Mouse (Mus musculus): ENCODE results near the gene Tln2. TPM values are rescaled to one million over a fixed set of nuclear protein-coding genes. Genes with fewer than 3 reads are reported as not detected.
"Not testable (repeated sequence)": the region's sequence is repeated elsewhere in the genome, so short reads cannot be mapped to it uniquely, and the experiment has no call there.

Gene Tln2
- polyA plus RNA-seq, 1 experiment from 2014 or later = 19.3 TPM

GRCm38 (mm10) chr9:67281812-67282211 is 277.7 kb downstream of the Tln2 start:
- no peaks in the 10 kb centered on the region for H3K9me3 ChIP-seq (ENCODE audit: control insufficient read depth, low read length)
- 85% methylated on average over 6 of the region's 6 CpGs for WGBS
- H3K27ac ChIP-seq (replicated peaks; ENCODE audit: low read depth, low read length) = no peak overlapping the region
- H3K4me3 ChIP-seq (replicated peaks; ENCODE audit: low read depth, low read length) = no peak overlapping the region
- H3K36me3 ChIP-seq (ENCODE audit: control insufficient read depth, insufficient read depth, low read length) = no peaks in the 10 kb centered on the region
- H3K27me3 ChIP-seq (ENCODE audit: control insufficient read depth, insufficient read depth, low read length) = no peaks in the 10 kb centered on the region
- H3K4me1 ChIP-seq (ENCODE audit: control insufficient read depth, insufficient read depth, low read length) = no peaks in the 10 kb centered on the region
- no peak for ATAC-seq (ENCODE audit: low FRiP score, low TSS enrichment)
- no peak overlapping the region for H3K4me2 ChIP-seq (ENCODE audit: low read length)
- DNase-seq = no peak
- H3K9ac ChIP-seq (replicated peaks; ENCODE audit: low read length) = no peak overlapping the region

GRCm38 (mm10) chr9:67280311-67280710 is 279.2 kb downstream of the Tln2 start:
- H3K9me3 ChIP-seq (ENCODE audit: control insufficient read depth, low read length); H3K9ac ChIP-seq (replicated peaks; ENCODE audit: low read length); H3K36me3 ChIP-seq (ENCODE audit: control insufficient read depth, insufficient read depth, low read length); H3K4me1 ChIP-seq (ENCODE audit: control insufficient read depth, insufficient read depth, low read length); H3K27me3 ChIP-seq (ENCODE audit: control insufficient read depth, insufficient read depth, low read length); H3K4me3 ChIP-seq (replicated peaks; ENCODE audit: low read depth, low read length); ATAC-seq (ENCODE audit: low FRiP score, low TSS enrichment); H3K4me2 ChIP-seq (ENCODE audit: low read length); DNase-seq; H3K27ac ChIP-seq (replicated peaks; ENCODE audit: low read depth, low read length): not testable (repeated sequence)

- H3K36me3 ChIP-seq (ENCODE audit: control insufficient read depth, insufficient read depth, low read length) = no peaks in the 10 kb centered on the region
- H3K4me1 ChIP-seq (ENCODE audit: control insufficient read depth, insufficient read depth, low read length) = no peaks in the 10 kb centered on the region
- no peaks in the 10 kb centered on the region for H3K9me3 ChIP-seq (ENCODE audit: control insufficient read depth, low read length)
- H3K27ac ChIP-seq (replicated peaks; ENCODE audit: low read depth, low read length) = no peak overlapping the region
- H3K4me2 ChIP-seq (ENCODE audit: low read length) = no peak overlapping the region
- ATAC-seq (ENCODE audit: low FRiP score, low TSS enrichment) (no peak), DNase-seq (no peak)
- no peaks in the 10 kb centered on the region for H3K27me3 ChIP-seq (ENCODE audit: control insufficient read depth, insufficient read depth, low read length)
- no peak overlapping the region for H3K9ac ChIP-seq (replicated peaks; ENCODE audit: low read length)
- 92% methylated on average over 6 of the region's 6 CpGs for WGBS
- H3K4me3 ChIP-seq (replicated peaks; ENCODE audit: low read depth, low read length) = no peak overlapping the region
Measured at GRCm38 (mm10) chr9:67276446-67276845, 283.1 kb downstream of the Tln2 start.

- Histone ChIP-seq H3K4me1 (ENCODE audit: control insufficient read depth, insufficient read depth, low read length) (no peaks in the 10 kb centered on the region), H3K36me3 (ENCODE audit: control insufficient read depth, insufficient read depth, low read length) (no peaks in the 10 kb centered on the region), H3K9ac (replicated peaks; ENCODE audit: low read length) (no peak overlapping the region), H3K27ac (replicated peaks; ENCODE audit: low read depth, low read length) (no peak overlapping the region), H3K9me3 (ENCODE audit: control insufficient read depth, low read length) (no peaks in the 10 kb centered on the region), H3K4me3 (replicated peaks; ENCODE audit: low read depth, low read length) (no peak overlapping the region), H3K27me3 (ENCODE audit: control insufficient read depth, insufficient read depth, low read length) (no peaks in the 10 kb centered on the region), H3K4me2 (ENCODE audit: low read length) (no peak overlapping the region)
- DNase-seq (no peak), ATAC-seq (ENCODE audit: low FRiP score, low TSS enrichment) (no peak)
- 48% methylated on average over 3 of the region's 3 CpGs for WGBS
Measured at GRCm38 (mm10) chr9:67274296-67274695, 285.2 kb downstream of the Tln2 start.

- Histone ChIP-seq H3K4me2 (ENCODE audit: low read length) (no peak overlapping the region), H3K9ac (replicated peaks; ENCODE audit: low read length) (no peak overlapping the region), H3K27ac (replicated peaks; ENCODE audit: low read depth, low read length) (no peak overlapping the region), H3K36me3 (ENCODE audit: control insufficient read depth, insufficient read depth, low read length) (no peaks in the 10 kb centered on the region), H3K27me3 (ENCODE audit: control insufficient read depth, insufficient read depth, low read length) (no peaks in the 10 kb centered on the region), H3K4me1 (ENCODE audit: control insufficient read depth, insufficient read depth, low read length) (no peaks in the 10 kb centered on the region), H3K4me3 (replicated peaks; ENCODE audit: low read depth, low read length) (no peak overlapping the region), H3K9me3 (ENCODE audit: control insufficient read depth, low read length) (no peaks in the 10 kb centered on the region)
- DNase-seq = no peak
- ATAC-seq (ENCODE audit: low FRiP score, low TSS enrichment) = no peak
Measured at GRCm38 (mm10) chr9:67273362-67273761, 286.1 kb downstream of the Tln2 start.

GRCm38 (mm10) chr9:67270734-67271133 is 288.8 kb downstream of the Tln2 start:
- no peaks in the 10 kb centered on the region for H3K9me3 ChIP-seq (ENCODE audit: control insufficient read depth, low read length)
- ATAC-seq (ENCODE audit: low FRiP score, low TSS enrichment) (no peak), DNase-seq (no peak)
- no peak overlapping the region for H3K4me3 ChIP-seq (replicated peaks; ENCODE audit: low read depth, low read length)
- no peaks in the 10 kb centered on the region for H3K36me3 ChIP-seq (ENCODE audit: control insufficient read depth, insufficient read depth, low read length)
- no peaks in the 10 kb centered on the region for H3K27me3 ChIP-seq (ENCODE audit: control insufficient read depth, insufficient read depth, low read length)
- no peak overlapping the region for H3K9ac ChIP-seq (replicated peaks; ENCODE audit: low read length)
- no peak overlapping the region for H3K4me2 ChIP-seq (ENCODE audit: low read length)
- H3K4me1 ChIP-seq (ENCODE audit: control insufficient read depth, insufficient read depth, low read length) = no peaks in the 10 kb centered on the region
- no peak overlapping the region for H3K27ac ChIP-seq (replicated peaks; ENCODE audit: low read depth, low read length)
- WGBS = 86% methylated on average over 7 of the region's 7 CpGs

GRCm38 (mm10) chr9:67270061-67270595 is 289.4 kb downstream of the Tln2 start:
- 86% methylated on average over 7 of the region's 7 CpGs for WGBS
- Histone ChIP-seq H3K9me3 (ENCODE audit: control insufficient read depth, low read length) (no peaks in the 10 kb centered on the region), H3K36me3 (ENCODE audit: control insufficient read depth, insufficient read depth, low read length) (no peaks in the 10 kb centered on the region), H3K9ac (replicated peaks; ENCODE audit: low read length) (no peak overlapping the region), H3K4me2 (ENCODE audit: low read length) (no peak overlapping the region), H3K4me3 (replicated peaks; ENCODE audit: low read depth, low read length) (no peak overlapping the region), H3K27me3 (ENCODE audit: control insufficient read depth, insufficient read depth, low read length) (no peaks in the 10 kb centered on the region), H3K4me1 (ENCODE audit: control insufficient read depth, insufficient read depth, low read length) (0 out of 2 replicates have a peak, but pooled peaks cover 3% of the 10 kb centered on the region), H3K27ac (replicated peaks; ENCODE audit: low read depth, low read length) (no peak overlapping the region)
- no peak for ATAC-seq (ENCODE audit: low FRiP score, low TSS enrichment)
- DNase-seq = no peak

GRCm38 (mm10) chr9:67267276-67267990 is 292.1 kb downstream of the Tln2 start:
- Histone ChIP-seq H3K36me3 (ENCODE audit: control insufficient read depth, insufficient read depth, low read length) (no peaks in the 10 kb centered on the region), H3K9ac (replicated peaks; ENCODE audit: low read length) (no peak overlapping the region), H3K4me1 (ENCODE audit: control insufficient read depth, insufficient read depth, low read length) (0 out of 2 replicates have a peak, but pooled peaks cover 3% of the 10 kb centered on the region), H3K27ac (replicated peaks; ENCODE audit: low read depth, low read length) (no peak overlapping the region), H3K27me3 (ENCODE audit: control insufficient read depth, insufficient read depth, low read length) (no peaks in the 10 kb centered on the region), H3K4me2 (ENCODE audit: low read length) (no peak overlapping the region), H3K9me3 (ENCODE audit: control insufficient read depth, low read length) (no peaks in the 10 kb centered on the region), H3K4me3 (replicated peaks; ENCODE audit: low read depth, low read length) (no peak overlapping the region)
- no peak for DNase-seq
- 89% methylated on average over 8 of the region's 8 CpGs for WGBS
- no peak for ATAC-seq (ENCODE audit: low FRiP score, low TSS enrichment)

GRCm38 (mm10) chr9:67265513-67265912 is 294.0 kb downstream of the Tln2 start:
- no peak overlapping the region for H3K27ac ChIP-seq (replicated peaks; ENCODE audit: low read depth, low read length)
- ATAC-seq (ENCODE audit: low FRiP score, low TSS enrichment) (no peak), DNase-seq (no peak)
- H3K27me3 ChIP-seq (ENCODE audit: control insufficient read depth, insufficient read depth, low read length) = no peaks in the 10 kb centered on the region
- H3K4me2 ChIP-seq (ENCODE audit: low read length) = no peak overlapping the region
- H3K9me3 ChIP-seq (ENCODE audit: control insufficient read depth, low read length) = no peaks in the 10 kb centered on the region
- H3K9ac ChIP-seq (replicated peaks; ENCODE audit: low read length) = no peak overlapping the region
- H3K36me3 ChIP-seq (ENCODE audit: control insufficient read depth, insufficient read depth, low read length) = no peaks in the 10 kb centered on the region
- WGBS = 65% methylated on average over 11 of the region's 11 CpGs
- H3K4me1 ChIP-seq (ENCODE audit: control insufficient read depth, insufficient read depth, low read length) = peaks cover 11% of the 10 kb centered on the region; the same call in 1 of the 2 replicates
- H3K4me3 ChIP-seq (replicated peaks; ENCODE audit: low read depth, low read length) = no peak overlapping the region

Measured in midbrain, embryonic 14.5 days (tissue).